Mouse (Mus musculus): ENCODE data around the gene Itgb3. TPM values are rescaled to one million over a fixed set of nuclear protein-coding genes. Genes with fewer than 3 reads are reported as not detected.

The Itgb3 gene
- polyA plus RNA-seq, 1 experiment from 2014 or later: 3.5 TPM

GRCm38 (mm10) chr11:104648571-104648970, 40.8 kb downstream of the Itgb3 start:
- Histone ChIP-seq H3K27me3 (ENCODE audit: control insufficient read depth, insufficient read depth, low read length) (no peaks in the 10 kb centered on the region), H3K27ac (ENCODE audit: low read length) (no peak overlapping the region), H3K4me3 (ENCODE audit: low read length) (no peak overlapping the region), H3K4me2 (ENCODE audit: low read depth, low read length) (no peak overlapping the region), H3K9me3 (replicated peaks; ENCODE audit: control insufficient read depth, low read length) (peaks cover 3% of the 10 kb centered on the region), H3K36me3 (ENCODE audit: control insufficient read depth, insufficient read depth) (no peaks in the 10 kb centered on the region), H3K9ac (ENCODE audit: low read length) (no peak overlapping the region), H3K4me1 (ENCODE audit: control insufficient read depth, insufficient read depth, low read length) (no peaks in the 10 kb centered on the region)
- ATAC-seq (replicated peaks; ENCODE audit: extremely low read depth, insufficient read depth, low FRiP score): no peak
- WGBS: 65% methylated on average over 3 of the region's 3 CpGs

GRCm38 (mm10) chr11:104660599-104660998, 52.8 kb downstream of the Itgb3 start:
- Histone ChIP-seq H3K9me3 (replicated peaks; ENCODE audit: control insufficient read depth, low read length) (peaks cover 4% of the 10 kb centered on the region), H3K27me3 (ENCODE audit: control insufficient read depth, insufficient read depth, low read length) (no peaks in the 10 kb centered on the region), H3K4me1 (ENCODE audit: control insufficient read depth, insufficient read depth, low read length) (peaks cover 14% of the 10 kb centered on the region), H3K9ac (ENCODE audit: low read length) (no peak overlapping the region), H3K36me3 (ENCODE audit: control insufficient read depth, insufficient read depth) (no peaks in the 10 kb centered on the region), H3K27ac (ENCODE audit: low read length) (no peak overlapping the region), H3K4me2 (ENCODE audit: low read depth, low read length) (no peak overlapping the region), H3K4me3 (ENCODE audit: low read length) (no peak overlapping the region)
- WGBS: 93% methylated on average over 4 of the region's 4 CpGs
- ATAC-seq (replicated peaks; ENCODE audit: extremely low read depth, insufficient read depth, low FRiP score): no peak

GRCm38 (mm10) chr11:104661106-104661505, 53.3 kb downstream of the Itgb3 start:
- Histone ChIP-seq H3K36me3 (ENCODE audit: control insufficient read depth, insufficient read depth) (no peaks in the 10 kb centered on the region), H3K27ac (ENCODE audit: low read length) (no peak overlapping the region), H3K9ac (ENCODE audit: low read length) (no peak overlapping the region), H3K9me3 (replicated peaks; ENCODE audit: control insufficient read depth, low read length) (peaks cover 4% of the 10 kb centered on the region), H3K4me2 (ENCODE audit: low read depth, low read length) (no peak overlapping the region), H3K4me3 (ENCODE audit: low read length) (no peak overlapping the region), H3K4me1 (ENCODE audit: control insufficient read depth, insufficient read depth, low read length) (peaks cover 14% of the 10 kb centered on the region), H3K27me3 (ENCODE audit: control insufficient read depth, insufficient read depth, low read length) (no peaks in the 10 kb centered on the region)
- 73% methylated on average over 5 of the region's 5 CpGs for WGBS
- no peak for ATAC-seq (replicated peaks; ENCODE audit: extremely low read depth, insufficient read depth, low FRiP score)

- H3K36me3 ChIP-seq (ENCODE audit: control insufficient read depth, insufficient read depth): no peaks in the 10 kb centered on the region
- H3K27me3 ChIP-seq (ENCODE audit: control insufficient read depth, insufficient read depth, low read length): no peaks in the 10 kb centered on the region
- H3K4me1 ChIP-seq (ENCODE audit: control insufficient read depth, insufficient read depth, low read length): peaks cover 14% of the 10 kb centered on the region
- peaks cover 4% of the 10 kb centered on the region for H3K9me3 ChIP-seq (replicated peaks; ENCODE audit: control insufficient read depth, low read length)
- no peak overlapping the region for H3K9ac ChIP-seq (ENCODE audit: low read length)
- no peak overlapping the region for H3K4me2 ChIP-seq (ENCODE audit: low read depth, low read length)
- no peak for ATAC-seq (replicated peaks; ENCODE audit: extremely low read depth, insufficient read depth, low FRiP score)
- H3K27ac ChIP-seq (ENCODE audit: low read length): no peak overlapping the region
- no peak overlapping the region for H3K4me3 ChIP-seq (ENCODE audit: low read length)
- WGBS: 75% methylated on average over 20 of the region's 20 CpGs
These were observed 53.9 kb downstream of the Itgb3 start for GRCm38 (mm10) chr11:104661531-104662205.

- 76% methylated on average over 11 of the region's 11 CpGs for WGBS
- Histone ChIP-seq H3K9ac (ENCODE audit: low read length) (no peak overlapping the region), H3K4me1 (ENCODE audit: control insufficient read depth, insufficient read depth, low read length) (peaks cover 14% of the 10 kb centered on the region), H3K4me3 (ENCODE audit: low read length) (no peak overlapping the region), H3K4me2 (ENCODE audit: low read depth, low read length) (no peak overlapping the region), H3K36me3 (ENCODE audit: control insufficient read depth, insufficient read depth) (no peaks in the 10 kb centered on the region), H3K27ac (ENCODE audit: low read length) (no peak overlapping the region), H3K27me3 (ENCODE audit: control insufficient read depth, insufficient read depth, low read length) (no peaks in the 10 kb centered on the region), H3K9me3 (replicated peaks; ENCODE audit: control insufficient read depth, low read length) (peaks cover 4% of the 10 kb centered on the region)
- no peak for ATAC-seq (replicated peaks; ENCODE audit: extremely low read depth, insufficient read depth, low FRiP score)
These were observed 54.8 kb downstream of the Itgb3 start for GRCm38 (mm10) chr11:104662573-104662972.

- 58% methylated on average over 6 of the region's 6 CpGs for WGBS
- Histone ChIP-seq H3K4me2 (ENCODE audit: low read depth, low read length) (no peak overlapping the region), H3K9ac (ENCODE audit: low read length) (no peak overlapping the region), H3K4me3 (ENCODE audit: low read length) (no peak overlapping the region), H3K4me1 (ENCODE audit: control insufficient read depth, insufficient read depth, low read length) (peaks cover 14% of the 10 kb centered on the region), H3K9me3 (replicated peaks; ENCODE audit: control insufficient read depth, low read length) (peaks cover 4% of the 10 kb centered on the region), H3K27ac (ENCODE audit: low read length) (no peak overlapping the region), H3K27me3 (ENCODE audit: control insufficient read depth, insufficient read depth, low read length) (no peaks in the 10 kb centered on the region), H3K36me3 (ENCODE audit: control insufficient read depth, insufficient read depth) (no peaks in the 10 kb centered on the region)
- no peak; the same call in 1 of the 2 replicates for ATAC-seq (replicated peaks; ENCODE audit: extremely low read depth, insufficient read depth, low FRiP score)
These were observed 55.6 kb downstream of the Itgb3 start for GRCm38 (mm10) chr11:104663241-104663877.

- Histone ChIP-seq H3K4me2 (ENCODE audit: low read depth, low read length) (no peak overlapping the region), H3K36me3 (ENCODE audit: control insufficient read depth, insufficient read depth) (no peaks in the 10 kb centered on the region), H3K9ac (ENCODE audit: low read length) (no peak overlapping the region), H3K4me3 (ENCODE audit: low read length) (no peak overlapping the region), H3K4me1 (ENCODE audit: control insufficient read depth, insufficient read depth, low read length) (peaks cover 14% of the 10 kb centered on the region), H3K9me3 (replicated peaks; ENCODE audit: control insufficient read depth, low read length) (peaks cover 4% of the 10 kb centered on the region), H3K27me3 (ENCODE audit: control insufficient read depth, insufficient read depth, low read length) (no peaks in the 10 kb centered on the region), H3K27ac (ENCODE audit: low read length) (no peak overlapping the region)
- WGBS: 42% methylated on average over 3 of the region's 3 CpGs
- no peak for ATAC-seq (replicated peaks; ENCODE audit: extremely low read depth, insufficient read depth, low FRiP score)
These were observed 56.1 kb downstream of the Itgb3 start for GRCm38 (mm10) chr11:104663878-104664261.

GRCm38 (mm10) chr11:104664441-104664840, 56.6 kb downstream of the Itgb3 start:
- peaks cover 4% of the 10 kb centered on the region for H3K9me3 ChIP-seq (replicated peaks; ENCODE audit: control insufficient read depth, low read length)
- no peak overlapping the region for H3K27ac ChIP-seq (ENCODE audit: low read length)
- H3K27me3 ChIP-seq (ENCODE audit: control insufficient read depth, insufficient read depth, low read length): no peaks in the 10 kb centered on the region
- no peak for ATAC-seq (replicated peaks; ENCODE audit: extremely low read depth, insufficient read depth, low FRiP score)
- H3K4me3 ChIP-seq (ENCODE audit: low read length): no peak overlapping the region
- no peak overlapping the region for H3K4me2 ChIP-seq (ENCODE audit: low read depth, low read length)
- peaks cover 14% of the 10 kb centered on the region for H3K4me1 ChIP-seq (ENCODE audit: control insufficient read depth, insufficient read depth, low read length)
- no peak overlapping the region for H3K9ac ChIP-seq (ENCODE audit: low read length)
- no peaks in the 10 kb centered on the region for H3K36me3 ChIP-seq (ENCODE audit: control insufficient read depth, insufficient read depth)

GRCm38 (mm10) chr11:104667399-104667798, 59.6 kb downstream of the Itgb3 start:
- peaks cover 14% of the 10 kb centered on the region for H3K4me1 ChIP-seq (ENCODE audit: control insufficient read depth, insufficient read depth, low read length)
- no peak overlapping the region for H3K4me3 ChIP-seq (ENCODE audit: low read length)
- no peaks in the 10 kb centered on the region for H3K27me3 ChIP-seq (ENCODE audit: control insufficient read depth, insufficient read depth, low read length)
- WGBS: 54% methylated on average over 5 of the region's 5 CpGs
- H3K9me3 ChIP-seq (replicated peaks; ENCODE audit: control insufficient read depth, low read length): no peaks in the 10 kb centered on the region
- ATAC-seq (replicated peaks; ENCODE audit: extremely low read depth, insufficient read depth, low FRiP score): peak; percentile 19; the same call in 1 of the 2 replicates
- no peak overlapping the region for H3K4me2 ChIP-seq (ENCODE audit: low read depth, low read length)
- no peak overlapping the region for H3K27ac ChIP-seq (ENCODE audit: low read length)
- no peak overlapping the region for H3K9ac ChIP-seq (ENCODE audit: low read length)
- H3K36me3 ChIP-seq (ENCODE audit: control insufficient read depth, insufficient read depth): no peaks in the 10 kb centered on the region

Data from heart, embryonic 16.5 days (tissue).